Mouse (Mus musculus) thymus, postnatal 14 days (tissue): Measurements from ENCODE around the gene Slc51a.
"Not testable (repeated sequence)": the region's sequence is repeated elsewhere in the genome, so short reads cannot be mapped to it uniquely, and the experiment has no call there.

Experiments used
- DNase-seq: peaks from one replicate; pipeline ENCODE4 v3.0.0; 2021

Gene Slc51a

DNA sequence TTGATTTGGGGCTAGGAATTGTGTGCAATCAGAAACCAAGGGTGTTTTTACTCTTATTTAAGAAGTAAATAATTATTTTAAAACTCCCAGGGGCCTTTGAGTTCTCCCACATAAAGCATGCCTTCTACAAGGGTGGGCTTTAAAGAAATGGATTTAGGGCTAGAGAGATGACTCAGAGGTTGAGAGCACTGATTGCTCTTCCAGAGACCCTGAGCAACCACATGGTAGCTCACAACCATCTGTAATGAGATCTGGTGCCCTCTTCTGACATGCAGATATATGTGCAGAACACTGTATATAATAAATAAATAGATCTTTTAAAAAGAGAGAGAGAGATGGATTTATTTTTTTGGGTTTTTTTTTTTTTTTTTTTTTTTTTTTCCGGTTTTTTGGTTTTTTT lies 22.8 kb downstream of the Slc51a start:
- no peak for DNase-seq

DNA sequence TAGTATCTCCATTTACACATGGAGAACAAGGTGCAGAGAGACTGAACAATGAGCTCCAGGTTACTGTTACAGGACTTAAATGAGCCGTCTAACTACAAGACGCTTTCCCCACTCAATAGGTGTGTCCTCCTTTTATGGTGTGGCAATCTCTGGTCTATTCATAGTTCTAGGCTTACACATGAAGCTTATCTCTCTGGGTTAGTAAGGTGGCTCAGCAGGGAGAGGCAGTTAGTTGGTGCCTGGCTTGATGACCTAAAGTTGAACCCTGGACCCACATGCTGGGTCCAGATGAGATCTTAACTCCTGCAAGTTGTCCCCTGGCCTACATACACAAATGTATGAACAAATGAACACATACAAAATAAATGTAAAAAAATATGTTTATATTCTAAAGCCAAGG lies 24.3 kb downstream of the Slc51a start:
- DNase-seq: no peak

DNA sequence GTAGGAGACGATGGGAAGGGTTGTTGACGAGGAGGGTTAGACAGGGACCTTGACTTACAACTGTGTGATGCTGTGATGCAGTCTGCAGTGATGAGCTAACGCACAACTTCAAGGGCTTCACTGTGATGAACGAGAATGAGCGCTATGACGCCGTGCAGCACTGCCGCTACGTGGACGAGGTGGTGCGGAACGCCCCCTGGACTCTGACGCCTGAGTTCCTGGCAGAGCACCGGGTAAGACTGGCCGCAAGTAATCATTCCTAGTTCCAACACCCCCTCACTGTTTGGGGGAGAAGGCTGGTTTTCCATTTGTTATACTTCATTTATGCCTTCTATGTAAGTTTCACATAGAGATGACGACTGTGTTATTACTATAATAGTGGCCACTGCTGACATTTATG lies 24.7 kb downstream of the Slc51a start:
- no peak for DNase-seq

DNA sequence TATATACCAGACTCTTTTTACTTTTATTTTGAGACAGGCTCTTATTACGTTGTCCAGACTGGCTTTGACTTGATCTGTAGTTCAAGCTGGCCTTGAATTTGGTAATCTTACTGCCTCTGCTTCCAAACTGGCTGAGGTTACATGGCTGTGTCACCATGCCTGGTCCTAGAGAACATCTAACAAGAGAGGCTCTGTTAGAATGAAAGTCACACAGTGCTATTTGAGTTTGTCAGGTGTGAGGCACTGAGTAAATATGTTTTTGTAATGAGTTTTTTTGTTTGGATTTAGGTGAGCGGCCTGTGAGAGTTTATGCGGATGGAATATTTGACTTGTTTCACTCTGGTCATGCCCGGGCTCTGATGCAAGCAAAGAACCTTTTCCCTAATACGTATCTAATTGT lies 26.0 kb downstream of the Slc51a start:
- DNase-seq: no peak

DNA sequence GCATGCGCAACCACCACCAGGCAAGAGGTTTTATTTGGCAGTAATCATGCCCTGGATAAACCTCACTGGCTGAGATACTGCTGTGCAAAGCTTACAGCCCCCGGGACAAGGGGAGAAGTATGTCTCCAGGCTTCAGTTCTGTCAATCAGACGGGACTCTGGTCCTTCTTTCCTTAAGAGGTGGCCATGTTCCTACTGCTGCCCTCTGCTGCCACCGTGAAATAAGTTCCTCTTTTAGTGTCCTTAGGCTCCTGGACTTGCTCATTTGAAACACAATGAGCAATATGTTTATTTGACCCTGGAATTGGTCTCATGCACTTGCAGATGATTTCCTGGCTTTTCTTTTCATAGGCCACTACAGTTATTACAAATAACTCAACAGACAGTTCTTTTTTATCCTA lies 27.2 kb downstream of the Slc51a start:
- no peak for DNase-seq

DNA sequence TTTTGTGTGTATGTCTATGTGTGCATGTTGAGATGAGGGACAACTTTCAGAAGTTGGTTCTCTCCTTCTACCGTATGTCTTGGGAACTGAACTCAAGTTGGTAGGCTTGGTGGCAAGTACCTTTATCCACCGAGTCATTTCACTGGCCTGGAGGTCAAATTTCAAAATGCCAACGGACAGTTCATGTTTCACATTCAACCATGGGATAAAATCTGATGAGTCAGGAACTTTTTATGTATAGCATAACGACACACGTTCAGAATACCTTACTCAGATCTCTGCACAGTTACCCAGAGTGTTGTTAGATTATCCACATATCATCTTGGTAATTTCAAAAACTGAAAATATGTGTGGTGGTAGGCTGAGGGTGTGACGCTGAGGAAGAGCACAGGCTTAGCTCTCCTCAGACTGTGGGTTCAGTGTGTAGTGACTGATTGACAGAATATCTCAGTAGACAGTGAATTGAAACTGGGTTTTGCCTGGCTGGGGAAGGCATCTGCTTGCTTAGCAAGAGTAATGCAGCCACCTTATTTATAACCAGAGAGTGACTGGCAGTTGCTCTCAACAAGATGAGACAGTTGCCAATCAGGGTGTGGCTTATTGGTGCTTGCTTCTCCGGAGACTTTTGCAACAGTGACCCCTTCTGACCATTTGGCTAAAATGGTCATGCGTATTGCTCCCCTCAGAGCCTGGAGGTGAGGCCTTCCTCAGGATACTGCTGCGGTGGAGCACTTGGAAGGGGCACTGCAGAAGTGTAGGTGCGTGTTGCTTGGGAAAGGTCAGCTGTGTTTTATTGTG lies 29.9 kb downstream of the Slc51a start:
- DNase-seq: peak; percentile 60

DNA sequence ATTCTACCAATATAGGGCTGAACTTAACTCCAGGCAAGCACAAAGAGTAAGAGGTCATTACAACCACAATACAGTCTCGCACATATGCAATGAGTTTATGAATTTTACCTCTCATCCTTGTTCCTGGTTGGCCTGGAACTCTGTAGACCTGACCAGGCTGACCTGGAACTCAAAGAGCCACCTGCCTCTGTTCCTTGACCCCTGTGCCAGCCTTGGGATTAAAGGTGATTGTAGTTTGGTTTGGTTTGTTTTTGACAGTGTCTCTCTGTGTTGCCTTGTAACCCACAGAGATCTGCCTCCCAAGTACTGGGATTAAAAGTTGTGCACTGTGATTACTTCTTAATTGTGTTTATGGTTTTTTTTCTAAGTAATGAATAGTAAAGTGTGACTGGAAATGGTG lies 30.9 kb downstream of the Slc51a start:
- DNase-seq: no peak

DNA sequence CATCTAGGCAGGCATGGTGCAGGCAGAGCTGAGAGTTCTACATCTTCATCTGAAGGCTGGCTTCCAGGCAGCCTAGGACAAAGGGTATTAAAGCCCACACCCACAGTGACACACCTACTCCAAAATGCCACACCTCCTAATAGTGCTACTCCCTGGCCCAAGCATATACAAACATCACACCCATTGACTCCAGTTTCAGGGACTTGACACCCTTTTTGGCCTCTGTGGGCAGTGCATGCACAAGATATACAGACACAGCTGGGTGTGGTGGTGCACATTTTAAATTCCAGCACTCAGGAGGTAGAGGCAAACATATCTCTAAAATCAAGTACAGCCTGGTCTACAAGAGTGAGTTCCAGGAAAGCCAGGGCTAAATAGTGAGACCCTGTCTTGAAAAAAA lies 31.6 kb downstream of the Slc51a start:
- no peak for DNase-seq

DNA sequence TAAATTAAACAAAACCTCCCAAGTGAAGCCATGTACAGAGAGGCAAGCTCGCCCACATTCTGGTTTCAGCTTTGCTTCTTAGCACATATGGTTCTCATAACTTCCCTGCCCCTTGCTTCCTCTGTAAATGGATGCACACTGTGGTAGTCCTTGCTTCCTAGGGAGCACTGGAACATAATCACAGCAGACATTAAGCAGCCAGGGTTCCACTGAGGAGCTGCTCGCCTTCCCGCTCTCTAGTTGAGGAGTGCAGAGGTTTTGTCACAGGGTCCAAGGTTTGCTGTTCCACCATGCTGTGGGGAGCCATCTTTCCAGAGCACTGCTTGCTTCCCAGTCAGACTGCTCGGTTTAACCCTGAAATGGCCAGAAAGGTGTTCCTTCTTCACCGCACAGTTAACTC lies 33.0 kb downstream of the Slc51a start:
- DNase-seq: no peak

DNA sequence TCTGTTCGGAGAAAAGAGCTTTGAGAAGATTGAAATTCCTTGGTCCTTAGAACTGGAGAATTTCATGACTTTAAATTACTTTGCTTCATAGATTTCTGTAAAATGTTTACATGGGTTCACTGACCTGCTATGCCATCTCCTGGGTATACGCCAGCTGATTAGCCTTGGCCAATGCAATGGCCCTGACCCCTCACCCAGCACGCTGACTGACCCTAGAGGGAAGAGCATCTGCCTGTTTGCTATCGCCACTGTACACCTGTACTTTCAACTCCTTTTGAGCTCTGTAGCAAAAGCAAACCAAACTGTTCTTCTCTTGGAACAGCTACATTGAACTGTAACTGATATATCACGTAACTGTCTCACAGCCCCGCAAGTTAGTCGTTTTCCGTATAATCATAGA lies 34.6 kb downstream of the Slc51a start:
- DNase-seq: no peak

DNA sequence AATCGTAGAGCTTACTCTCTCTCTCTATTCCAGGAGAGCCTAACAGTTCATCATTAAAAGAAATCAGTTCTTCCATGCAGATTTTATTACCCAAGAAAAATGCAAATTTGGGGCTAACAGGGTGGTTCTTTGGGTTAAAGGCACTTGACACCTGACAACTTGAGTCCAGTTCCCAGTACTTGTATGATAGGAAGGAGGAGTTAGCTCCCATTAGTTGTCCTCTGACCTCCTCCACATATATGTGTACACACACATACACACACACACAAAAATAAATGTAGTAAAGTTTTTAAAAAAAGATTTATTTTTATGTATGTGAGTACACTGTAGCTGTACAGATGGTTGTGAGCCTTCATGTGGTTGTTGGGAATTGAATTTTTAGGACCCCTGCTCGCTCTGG lies 37.5 kb downstream of the Slc51a start:
- DNase-seq: no peak

DNA sequence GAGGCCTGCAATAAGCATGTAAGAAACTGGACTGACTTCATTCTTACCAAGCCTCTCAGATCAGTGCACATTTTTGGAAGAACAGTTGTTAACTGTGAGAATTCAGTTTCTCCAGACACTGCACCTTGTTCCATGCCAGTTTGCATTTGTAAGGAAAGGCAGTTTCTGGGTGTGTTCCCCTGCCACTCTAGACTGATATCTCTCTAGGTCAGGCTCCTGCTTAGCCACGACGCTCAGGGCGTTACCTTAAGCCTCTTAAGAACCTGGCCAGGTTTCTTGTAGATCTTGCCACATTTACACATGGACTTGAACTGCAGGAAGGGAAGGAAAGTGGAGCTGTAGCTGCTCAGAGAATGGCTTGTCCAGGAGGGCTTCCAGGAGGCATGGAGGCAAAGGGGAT lies 38.0 kb downstream of the Slc51a start:
- no peak for DNase-seq

DNA sequence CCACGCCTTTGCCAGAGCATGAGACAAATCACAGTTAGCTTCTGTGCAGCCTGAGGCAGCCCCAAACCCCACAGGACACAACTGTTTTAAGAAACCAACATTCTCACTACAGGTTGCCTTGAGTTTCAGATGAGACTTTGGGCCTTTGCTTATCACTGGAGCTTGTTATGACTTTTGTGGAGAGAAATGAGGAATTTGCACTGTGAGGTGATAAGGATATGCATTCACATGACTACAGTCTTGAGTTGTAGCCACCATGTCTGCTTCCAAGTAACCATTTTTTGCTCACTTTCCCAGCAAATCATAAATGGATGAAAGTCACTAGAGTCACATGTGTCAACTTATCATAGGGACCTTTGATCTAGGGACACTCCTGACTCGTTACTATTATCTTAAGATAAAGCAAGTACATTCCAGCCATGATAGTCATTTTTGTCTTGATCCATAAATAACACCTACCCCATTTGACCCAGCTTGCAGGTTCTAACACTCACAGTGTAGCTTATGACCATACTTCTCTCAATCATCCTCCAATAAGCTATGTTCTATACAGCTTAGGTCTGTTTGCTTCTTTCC lies 41.0 kb downstream of the Slc51a start:
- no peak for DNase-seq

DNA sequence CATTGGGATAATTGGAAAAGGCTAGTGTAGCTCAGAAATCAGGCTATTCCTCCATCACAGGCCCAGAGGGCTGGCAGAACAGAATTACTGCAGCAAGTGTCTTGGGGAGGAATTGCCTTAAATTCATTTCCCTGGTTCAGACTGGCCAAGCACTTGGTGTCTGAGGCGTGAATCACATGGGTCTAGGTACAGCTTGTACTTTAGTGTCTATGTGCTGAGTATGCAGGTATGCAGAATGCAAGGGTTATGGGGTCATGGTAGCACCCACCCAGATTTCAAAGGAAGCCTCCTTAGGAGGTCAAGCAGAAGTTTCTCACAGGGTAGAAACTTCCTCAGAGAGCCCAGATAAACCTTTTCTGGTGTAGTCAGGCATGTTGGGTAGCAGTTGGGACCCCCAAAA lies 42.1 kb downstream of the Slc51a start:
- no peak for DNase-seq

DNA sequence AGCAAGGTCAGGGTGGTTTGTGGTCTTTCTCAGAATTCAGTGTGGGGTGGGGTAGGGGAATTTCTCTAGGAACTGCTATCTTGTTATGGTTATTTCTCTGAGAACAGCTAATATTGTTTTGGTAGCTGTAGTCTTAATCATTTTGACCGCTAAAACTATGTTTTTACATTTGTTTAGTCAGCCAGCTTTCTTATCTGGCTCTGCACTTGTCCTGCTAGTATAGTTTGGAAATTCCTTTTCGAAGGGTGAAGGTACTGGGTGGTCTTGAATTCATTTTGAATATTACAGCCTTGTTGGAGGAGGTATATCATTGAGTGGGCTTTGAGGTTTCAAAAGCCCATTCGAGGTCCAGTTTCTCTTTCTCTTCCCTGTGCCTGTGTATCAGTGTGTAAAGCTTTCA lies 43.1 kb downstream of the Slc51a start:
- DNase-seq: not testable (repeated sequence)

DNA sequence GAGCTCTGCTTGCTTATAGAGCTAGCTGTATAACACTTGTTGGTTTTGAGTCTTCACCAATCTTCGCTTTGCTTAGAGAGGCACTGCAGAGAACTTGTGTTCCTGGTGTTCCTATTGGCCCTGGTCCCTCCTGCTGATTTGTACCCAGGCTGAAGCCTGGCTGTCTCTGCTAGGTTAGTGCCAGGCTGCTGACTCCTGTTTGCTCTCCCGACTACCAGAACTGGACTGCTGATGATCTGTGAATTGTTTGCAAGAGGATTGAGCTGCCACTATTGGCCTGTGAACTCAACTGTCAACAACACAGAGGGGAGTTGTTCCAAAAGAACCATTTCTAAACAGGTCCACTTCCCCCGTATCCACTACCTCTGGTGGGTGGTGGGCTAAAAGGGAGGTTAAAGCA lies 46.2 kb downstream of the Slc51a start:
- DNase-seq: no peak

DNA sequence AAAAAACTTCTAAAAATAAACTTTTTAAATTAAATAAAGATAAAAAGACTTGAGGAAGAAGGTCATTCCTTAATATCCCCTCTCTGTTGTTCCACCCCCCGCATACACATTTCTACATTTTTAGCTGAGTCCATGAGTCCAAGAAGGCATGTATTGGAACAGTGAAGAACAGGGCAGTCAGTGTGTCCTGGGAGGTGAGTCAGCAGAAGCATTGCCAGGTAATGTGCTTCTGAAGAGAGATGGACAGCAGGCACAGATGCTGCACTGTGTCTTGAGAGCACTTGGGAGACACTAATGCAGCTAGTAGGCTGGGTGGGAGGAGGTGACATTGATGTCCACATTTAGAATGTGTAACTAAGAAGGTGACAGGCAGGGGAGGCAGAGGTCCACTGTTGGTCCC lies 50.4 kb downstream of the Slc51a start:
- DNase-seq: no peak

DNA sequence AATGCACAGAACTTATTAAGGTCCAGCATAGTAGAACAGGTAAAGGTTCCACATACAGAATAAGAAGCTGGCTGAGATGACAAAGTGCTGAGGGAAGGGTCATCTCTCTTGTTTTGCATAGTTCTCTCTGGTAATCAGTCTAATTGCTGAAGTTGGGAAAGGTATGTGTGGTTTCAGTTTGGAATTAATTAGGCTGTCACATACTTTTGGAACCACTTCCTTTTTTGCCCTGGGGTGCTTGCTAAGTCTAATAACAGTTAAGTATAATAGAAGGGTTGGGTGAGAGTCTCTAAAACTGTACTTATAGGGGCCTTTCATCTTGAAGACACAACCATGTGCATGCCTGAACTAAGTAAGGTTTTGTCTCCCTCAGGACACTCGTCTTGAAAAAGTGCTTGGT lies 51.0 kb downstream of the Slc51a start:
- DNase-seq: no peak

DNA sequence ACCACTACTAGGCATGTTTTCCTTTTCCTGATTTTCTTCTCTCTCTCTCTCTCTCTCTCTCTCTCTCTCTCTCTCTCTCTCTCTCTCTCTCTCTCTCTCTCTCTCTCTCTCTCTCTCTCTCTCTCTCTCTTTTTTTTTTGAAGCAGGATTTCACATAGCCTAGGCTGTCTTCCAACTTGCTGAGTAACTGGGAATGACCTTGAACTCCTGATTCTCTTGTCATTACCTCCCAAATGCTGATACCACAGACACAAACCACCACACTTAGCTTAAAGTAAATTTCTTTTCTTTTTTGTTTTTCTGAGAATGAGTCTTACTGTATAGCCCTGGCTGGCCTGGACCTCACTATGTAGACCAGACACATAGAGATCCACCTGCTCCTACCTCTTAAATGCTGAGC lies 53.0 kb downstream of the Slc51a start:
- DNase-seq: no peak

DNA sequence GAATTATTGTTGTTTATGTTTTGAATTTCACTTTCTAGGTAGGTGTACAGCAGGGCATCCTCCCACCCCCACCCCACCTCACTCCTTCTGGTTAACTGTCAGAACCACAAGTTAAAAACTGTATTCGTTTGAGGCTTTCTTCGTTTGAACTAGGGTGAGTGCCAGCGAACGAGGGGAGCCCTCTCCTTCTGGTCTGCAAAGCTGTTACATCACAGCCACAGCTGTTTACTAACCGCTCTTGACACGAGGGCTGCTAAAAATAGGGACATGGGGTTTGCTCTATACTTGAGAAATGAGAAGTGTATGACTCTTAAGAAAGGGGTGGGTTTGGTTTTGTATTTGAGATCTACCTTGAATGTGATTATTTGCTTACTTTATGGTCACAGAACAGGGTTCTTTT lies 53.6 kb downstream of the Slc51a start:
- DNase-seq: peak; percentile 78

DNA sequence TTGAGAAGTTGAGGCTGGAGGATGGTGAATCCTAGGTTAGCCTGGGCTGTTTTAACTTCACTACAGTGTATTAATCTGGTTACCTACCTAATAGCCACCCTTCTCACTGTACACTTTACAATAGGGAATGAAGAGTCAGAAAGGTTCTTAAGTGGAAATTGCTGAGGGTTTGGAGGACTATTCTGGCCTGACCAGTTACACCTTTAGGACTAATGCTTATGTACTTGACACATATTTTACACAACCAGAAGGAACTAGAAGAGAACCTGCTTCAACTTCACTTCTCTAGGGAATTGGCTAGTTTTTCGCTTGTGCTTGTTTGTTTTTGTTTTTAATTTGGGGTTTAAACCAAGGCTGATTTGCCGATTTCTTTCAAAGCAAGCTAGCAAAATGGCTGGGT lies 54.5 kb downstream of the Slc51a start:
- no peak for DNase-seq

DNA sequence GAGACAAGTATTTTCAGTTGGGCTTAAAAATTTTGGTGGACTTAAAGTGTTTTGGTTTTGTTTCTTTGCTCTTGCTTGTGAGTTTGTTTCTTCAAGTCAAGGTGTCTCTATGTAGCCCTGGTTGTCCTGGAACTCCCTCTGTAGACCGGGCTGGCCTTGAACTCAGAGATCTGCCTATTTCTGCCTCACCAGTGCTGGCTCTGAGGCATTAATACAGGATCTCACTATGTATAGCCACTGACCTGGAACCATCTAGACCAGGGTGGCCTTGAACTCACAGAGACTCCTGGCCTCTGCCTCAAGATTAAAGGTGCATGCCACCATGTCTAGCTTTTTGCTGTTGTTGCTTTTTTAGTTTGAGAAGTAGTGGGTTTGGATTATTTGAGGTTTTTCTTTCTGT lies 55.8 kb downstream of the Slc51a start:
- DNase-seq: no peak

DNA sequence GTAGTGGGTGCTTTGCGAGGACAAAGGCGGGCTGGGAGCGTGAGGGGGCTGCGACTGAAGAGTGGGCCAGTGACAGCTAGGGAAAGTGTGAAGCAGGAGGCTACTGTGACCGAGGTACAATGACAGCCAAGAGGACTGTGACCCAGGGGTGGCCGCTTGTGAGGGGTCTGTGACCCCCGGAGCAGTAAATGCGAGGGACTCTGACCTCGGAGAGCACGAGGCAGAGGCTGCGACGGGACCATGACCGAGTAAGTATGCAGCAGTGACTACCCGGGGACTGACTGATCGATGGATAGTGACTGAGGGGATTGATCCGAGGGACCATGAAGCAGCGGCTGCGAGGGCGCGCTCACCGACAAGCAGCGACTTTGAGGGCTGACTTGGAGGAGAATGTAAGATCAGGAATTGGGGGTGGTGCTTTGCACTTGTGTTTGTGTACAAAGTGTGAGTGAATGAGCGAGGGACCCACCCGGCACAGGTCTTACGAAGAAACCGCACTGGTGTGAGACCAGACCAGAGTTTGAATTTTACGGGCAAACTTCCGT lies 56.6 kb downstream of the Slc51a start:
- DNase-seq: no peak

DNA sequence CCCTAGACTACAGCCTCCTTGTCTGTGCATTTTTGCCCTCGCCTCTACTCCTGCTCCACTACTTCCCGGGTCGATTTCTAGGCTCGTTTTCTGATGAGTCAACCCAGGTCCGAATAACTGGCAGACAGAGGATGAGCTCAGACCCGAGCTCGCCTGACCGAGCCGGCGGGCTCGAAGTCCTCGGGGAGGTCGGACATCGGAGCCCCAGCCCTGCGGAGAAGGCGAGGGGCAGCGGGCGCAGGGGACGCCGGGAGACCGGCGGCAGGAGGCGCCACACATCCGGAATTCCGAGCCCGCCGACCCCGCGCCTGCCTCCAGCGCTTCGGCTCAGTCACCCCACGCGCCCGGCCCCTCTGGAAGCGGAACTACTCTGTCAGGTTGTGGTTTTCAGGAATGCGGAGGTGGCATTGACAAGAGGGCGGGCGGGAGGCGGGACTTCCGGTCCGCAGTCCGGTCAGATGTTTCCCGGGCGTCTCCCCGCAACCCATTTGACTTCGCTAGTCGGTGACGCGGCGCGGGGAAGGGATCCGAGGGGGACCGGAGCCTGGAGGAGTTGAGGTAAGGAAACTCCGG lies 57.1 kb downstream of the Slc51a start, which contains the start of gene Pcyt1a:
Pcyt1a (plus strand) TSS at position 448 of the 573 bp plus-strand sequence.
- DNase-seq: peak; percentile 86
